Mouse (Mus musculus) brain, embryonic 14.5 days (tissue): ENCODE results near the gene Aup1.

Experiments
- CTCF ChIP-seq: fragments of 200-500 bp; IDR thresholded peaks from 2 replicates; pipeline ENCODE4 v1.5.1; 2012; ENCODE audit warnings: inconsistent platforms, mild to moderate bottlenecking, moderate library complexity, borderline replicate concordance; ENCODE audit not compliant: insufficient read depth, insufficient read length; ENCODE audit errors: extremely low read depth
- POLR2A ChIP-seq: fragments of 200-500 bp; IDR thresholded peaks from 2 replicates; pipeline ENCODE4 v1.6.1; 2012; ENCODE audit warnings: mild to moderate bottlenecking, inconsistent platforms, borderline replicate concordance; ENCODE audit not compliant: poor library complexity, insufficient read depth, insufficient read length, severe bottlenecking; ENCODE audit errors: extremely low read depth

DNA sequence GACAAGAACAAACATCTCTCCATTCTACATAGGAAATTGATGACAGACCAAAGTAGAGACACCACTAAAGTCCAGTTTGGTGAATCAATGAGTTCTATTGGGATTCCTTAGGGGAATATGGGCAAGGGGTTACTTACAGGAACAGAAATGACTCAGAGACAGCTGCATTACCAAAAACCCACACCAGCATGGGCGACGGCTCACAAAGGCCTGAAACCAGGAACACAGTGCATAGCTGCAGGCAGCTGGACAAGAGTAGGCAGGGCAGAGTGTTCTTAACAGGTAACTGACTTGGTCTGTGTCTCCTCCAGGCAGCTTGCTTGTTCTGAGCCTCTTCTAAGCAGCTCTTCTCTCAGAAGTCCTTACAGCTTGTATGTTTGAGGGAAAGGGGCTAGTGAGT lies 38.6 kb upstream of the Aup1 start:
- TF ChIP-seq CTCF = no peak
- TF ChIP-seq POLR2A = no peak
